ENCODE assay signal across 29 mouse cellular contexts in genomic region chr15:87590975-87591374, GRCm38 (mm10). TPM values are rescaled to one million over a fixed set of nuclear protein-coding genes. Genes with fewer than 3 reads are reported as not detected.
DNase-seq lines count a peak whose midpoint lies in the region; ATAC-seq and TF ChIP-seq lines count a peak whose summit lies in the region.
"Had no signal": no experiment of that assay in that cellular context is flagged by ENCODE, and none has a peak within 500 bp of the region (broad histone marks: within the 10 kb centered on the region; RNA-seq: fewer than 3 reads in every experiment).

No protein-coding gene starts in this region.

- no peak for TF ChIP-seq CTCF in forebrain, postnatal 0 days (IDR thresholded peaks at IDR 0.05; ENCODE audit: low read depth)
- no peak for TF ChIP-seq CTCF in brain, embryonic 14.5 days (IDR thresholded peaks at IDR 0.05; ENCODE audit: borderline replicate concordance, extremely low read depth, insufficient read depth, insufficient read length)

- no peak for DNase-seq in forebrain, postnatal 0 days
- DNase-seq in midbrain, embryonic 11.5 days (ENCODE audit: low spot score, missing footprints), result no peak
- peak; percentile 74 for DNase-seq in brain, embryonic 14.5 days (ENCODE audit: low read depth)
- no peak for DNase-seq in kidney, postnatal 36 days
- DNase-seq: adrenal gland, postnatal 14 days; B cell, adult 2 months; cerebellum, adult 11-12 months; cerebellum, adult 8-10 months; cerebellum, postnatal 10 days; cerebellum, postnatal 36 days; embryo, embryonic 11 days; gastrocnemius, adult 2 months; gastrocnemius, postnatal 14 days; heart, adult 11 months had no signal

- H3K9me3 ChIP-seq in forebrain, embryonic 13.5 days (replicated peaks), result no peaks in the 10 kb centered on the region
- H3K9me3 ChIP-seq in forebrain, postnatal 0 days (ENCODE audit: low read length), result no peaks in the 10 kb centered on the region
- no peaks in the 10 kb centered on the region for H3K9me3 ChIP-seq in midbrain, embryonic 13.5 days
- no peaks in the 10 kb centered on the region for H3K9me3 ChIP-seq in midbrain, embryonic 11.5 days (ENCODE audit: control insufficient read depth, low read length)
- H3K9me3 ChIP-seq in forebrain, embryonic 16.5 days (ENCODE audit: control insufficient read depth, low read length), result no peaks in the 10 kb centered on the region
- H3K9me3 ChIP-seq: embryonic facial prominence, embryonic 10.5 days; embryonic facial prominence, embryonic 13.5 days had no signal

- H3K4me2 ChIP-seq in forebrain, embryonic 13.5 days, result no peak overlapping the region
- no peak overlapping the region for H3K4me2 ChIP-seq in forebrain, postnatal 0 days (ENCODE audit: low read depth)
- no peak overlapping the region for H3K4me2 ChIP-seq in midbrain, embryonic 13.5 days (replicated peaks)
- no peak overlapping the region for H3K4me2 ChIP-seq in midbrain, embryonic 11.5 days
- H3K4me2 ChIP-seq in forebrain, embryonic 16.5 days (ENCODE audit: low read length), result no peak overlapping the region
- H3K4me2 ChIP-seq: embryonic facial prominence, embryonic 13.5 days; heart, embryonic 11.5 days; hindbrain, embryonic 14.5 days had no signal

- no peak for TF ChIP-seq POLR2A in brain, embryonic 14.5 days (IDR thresholded peaks at IDR 0.05; ENCODE audit: borderline replicate concordance, extremely low read depth, insufficient read depth, insufficient read length, poor library complexity, severe bottlenecking)

- H3K27ac ChIP-seq in forebrain, embryonic 13.5 days, result no peak overlapping the region
- H3K27ac ChIP-seq in forebrain, postnatal 0 days (ENCODE audit: low read depth, low read length), result no peak overlapping the region
- no peak overlapping the region for H3K27ac ChIP-seq in midbrain, embryonic 13.5 days
- H3K27ac ChIP-seq in midbrain, embryonic 11.5 days (ENCODE audit: low read depth, low read length), result no peak overlapping the region
- no peak overlapping the region for H3K27ac ChIP-seq in forebrain, embryonic 16.5 days (ENCODE audit: low read length)
- H3K27ac ChIP-seq: embryonic facial prominence, embryonic 10.5 days; embryonic facial prominence, embryonic 13.5 days; gastrocnemius, adult 2 months; hindbrain, embryonic 14.5 days; hindbrain, postnatal 0 days had no signal

- 0 out of 2 replicates have a peak, but pooled peaks cover 3% of the 10 kb centered on the region for H3K36me3 ChIP-seq in forebrain, embryonic 13.5 days (ENCODE audit: poor library complexity, severe bottlenecking)
- H3K36me3 ChIP-seq in forebrain, postnatal 0 days (ENCODE audit: insufficient read depth), result no peaks in the 10 kb centered on the region
- H3K36me3 ChIP-seq in midbrain, embryonic 13.5 days, result no peaks in the 10 kb centered on the region
- no peaks in the 10 kb centered on the region for H3K36me3 ChIP-seq in midbrain, embryonic 11.5 days (ENCODE audit: control insufficient read depth, insufficient read depth, low read length)
- H3K36me3 ChIP-seq in forebrain, embryonic 16.5 days (ENCODE audit: control insufficient read depth, insufficient read depth), result no peaks in the 10 kb centered on the region
- H3K36me3 ChIP-seq: embryonic facial prominence, embryonic 10.5 days; embryonic facial prominence, embryonic 13.5 days; G1E had no signal

- ATAC-seq in forebrain, embryonic 13.5 days, result peak; percentile 36; the same call in 1 of the 2 replicates
- no peak for ATAC-seq in forebrain, postnatal 0 days
- peak; percentile 30; the same call in 1 of the 2 replicates for ATAC-seq in midbrain, embryonic 13.5 days
- ATAC-seq in midbrain, embryonic 11.5 days (ENCODE audit: low FRiP score), result no peak
- ATAC-seq in forebrain, embryonic 16.5 days, result peak; percentile 68; the same call in 1 of the 2 replicates
- ATAC-seq: hindbrain, postnatal 0 days; inflammation-experienced regulatory T-cells, adult 6 months; intestine, embryonic 16.5 days; Patski had no signal

- H3K4me3 ChIP-seq in forebrain, embryonic 13.5 days, result no peak overlapping the region
- H3K4me3 ChIP-seq in forebrain, postnatal 0 days (ENCODE audit: low read depth, low read length), result no peak overlapping the region
- no peak overlapping the region for H3K4me3 ChIP-seq in midbrain, embryonic 13.5 days (replicated peaks)
- H3K4me3 ChIP-seq in midbrain, embryonic 11.5 days (ENCODE audit: low read depth, low read length), result no peak overlapping the region
- no peak overlapping the region for H3K4me3 ChIP-seq in forebrain, embryonic 16.5 days (replicated peaks; ENCODE audit: low read length)
- H3K4me3 ChIP-seq: embryonic facial prominence, embryonic 10.5 days; embryonic facial prominence, embryonic 13.5 days; erythroblast, embryonic 14.5 days; gastrocnemius, adult 2 months had no signal

- H3K4me1 ChIP-seq in forebrain, embryonic 13.5 days, result peaks cover 13% of the 10 kb centered on the region
- no peaks in the 10 kb centered on the region for H3K4me1 ChIP-seq in forebrain, postnatal 0 days (ENCODE audit: insufficient read depth)
- peaks cover 14% of the 10 kb centered on the region for H3K4me1 ChIP-seq in midbrain, embryonic 13.5 days (replicated peaks)
- H3K4me1 ChIP-seq in midbrain, embryonic 11.5 days (ENCODE audit: control insufficient read depth, insufficient read depth, low read length), result no peaks in the 10 kb centered on the region
- H3K4me1 ChIP-seq in forebrain, embryonic 16.5 days (replicated peaks; ENCODE audit: control insufficient read depth, insufficient read depth, low read length), result peaks cover 10% of the 10 kb centered on the region
- H3K4me1 ChIP-seq: embryonic facial prominence, embryonic 10.5 days; embryonic facial prominence, embryonic 13.5 days had no signal

- no peaks in the 10 kb centered on the region for H3K27me3 ChIP-seq in forebrain, embryonic 13.5 days
- H3K27me3 ChIP-seq in forebrain, postnatal 0 days (ENCODE audit: insufficient read depth, low read length), result no peaks in the 10 kb centered on the region
- H3K27me3 ChIP-seq in midbrain, embryonic 13.5 days, result no peaks in the 10 kb centered on the region
- H3K27me3 ChIP-seq in midbrain, embryonic 11.5 days (ENCODE audit: control insufficient read depth, insufficient read depth, low read length), result no peaks in the 10 kb centered on the region
- H3K27me3 ChIP-seq in forebrain, embryonic 16.5 days (replicated peaks; ENCODE audit: control insufficient read depth, insufficient read depth, low read length), result no peaks in the 10 kb centered on the region
- H3K27me3 ChIP-seq: CH12.LX; embryonic facial prominence, embryonic 13.5 days; Patski had no signal

- 73% methylated on average over 10 of the region's 10 CpGs for WGBS in forebrain, embryonic 13.5 days
- 52% methylated on average over 10 of the region's 10 CpGs for WGBS in forebrain, postnatal 0 days
- WGBS in midbrain, embryonic 13.5 days, result 77% methylated on average over 10 of the region's 10 CpGs
- 85% methylated on average over 10 of the region's 10 CpGs for WGBS in midbrain, embryonic 11.5 days
- WGBS in forebrain, embryonic 16.5 days, result 50% methylated on average over 10 of the region's 10 CpGs

- H3K9ac ChIP-seq in forebrain, embryonic 13.5 days, result no peak overlapping the region
- H3K9ac ChIP-seq in forebrain, postnatal 0 days, result no peak overlapping the region
- no peak overlapping the region for H3K9ac ChIP-seq in midbrain, embryonic 13.5 days (replicated peaks)
- H3K9ac ChIP-seq in midbrain, embryonic 11.5 days (ENCODE audit: low read length), result no peak overlapping the region
- H3K9ac ChIP-seq in forebrain, embryonic 16.5 days (replicated peaks; ENCODE audit: low read depth, low read length), result no peak overlapping the region
- H3K9ac ChIP-seq: embryonic facial prominence, embryonic 13.5 days; hindbrain, embryonic 14.5 days had no signal

RNA-seq across cellular contexts. Expression of gene Fam19a5, which starts 46.9 kb away (rescaled TPM):
- polyA plus RNA-seq in forebrain, embryonic 13.5 days (2015; fragmentation: Nextera tagmentation; extraction: Ambion mirVana), result 11.1 and 12.9 TPM in 2 replicates
- total RNA-seq in forebrain, postnatal 0 days (2014; rRNA removed), result 64.1 and 84.7 TPM in 2 replicates
- 19.3 and 28.2 TPM in 2 replicates for polyA plus RNA-seq in forebrain, postnatal 0 days (2015; fragmentation: Nextera tagmentation; extraction: Ambion mirVana)
- 13.1 and 14.8 TPM in 2 replicates for polyA plus RNA-seq in midbrain, embryonic 13.5 days (2015; fragmentation: Nextera tagmentation; extraction: Ambion mirVana)
- 5.8 TPM in 2 replicates for polyA plus RNA-seq in midbrain, embryonic 11.5 days (2014; fragmentation: Nextera tagmentation; extraction: Ambion mirVana)
- polyA plus RNA-seq in brain, embryonic 14.5 days (2012; rRNA removed), result 60.4 and 69.0 TPM in 2 replicates
- polyA plus RNA-seq in forebrain, embryonic 16.5 days (2015; fragmentation: Nextera tagmentation; extraction: Ambion mirVana), result 15.0 and 18.7 TPM in 2 replicates
- total RNA-seq: CH12.LX; G1E; hematopoietic stem cell, adult 5-6 weeks had no signal
- polyA plus RNA-seq: erythroblast, embryonic 14.5 days; G1E; inflammation-experienced regulatory T-cells, adult 6 months had no signal

Comparison
In these comparisons a context has a peak if more than half of its experiments do, and no peak if none do; other contexts are left out.
1. ATAC-seq: peak in forebrain, embryonic 13.5 days (single experiment), midbrain, embryonic 13.5 days (single experiment) and forebrain, embryonic 16.5 days (single experiment); none in forebrain, postnatal 0 days (single experiment) and midbrain, embryonic 11.5 days (single experiment).